Mouse (Mus musculus) kidney, postnatal 25 days (tissue): ENCODE measurements around the gene Ghdc.

ENCODE experiments used
- DNase-seq, 2 experiments: peaks; one replicate each; pipeline ENCODE4 v3.0.0; 2021; ENCODE audit warnings: mixed read lengths in 2 of 2

Gene Ghdc

GRCm38 (mm10) chr11:100716649-100717048, 54.1 kb downstream of the Ghdc start:
- DNase-seq, result no peak
